Mouse (Mus musculus) spleen, adult 12 weeks (tissue): ENCODE data around the gene Cacnb1.
A peak's percentile ranks its signal among the peaks of the same experiment; 100 is the strongest.

Source experiments
- DNase-seq: peaks from one replicate; pipeline ENCODE4 v3.0.0; 2022; ENCODE audit warnings: low spot score

The Cacnb1 gene

GRCm38 (mm10) chr11:98022555-98023371, at the start of gene Cacnb1:
TSS of gene Cacnb1 (minus strand) at chr11:98023034.
- no peak for DNase-seq

DNA sequence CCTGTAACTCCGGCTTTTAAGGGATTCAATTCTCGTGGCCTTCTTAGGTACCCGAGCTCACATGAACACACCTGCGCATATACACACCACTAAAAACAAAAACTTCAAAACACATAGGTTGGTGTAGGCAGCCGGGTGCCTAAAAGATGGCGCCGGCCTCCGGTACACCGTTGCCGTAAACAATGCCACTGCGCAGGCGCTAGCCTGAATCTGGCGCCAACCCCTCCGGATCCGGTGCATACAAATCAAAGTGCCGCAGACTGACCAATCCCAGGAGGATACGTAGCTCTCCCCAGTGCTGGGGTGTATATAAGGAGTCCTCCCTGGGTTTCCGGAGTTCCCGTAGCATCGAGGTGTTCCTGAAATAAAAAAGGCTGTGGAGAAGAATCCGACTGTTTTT, 44.4 kb upstream of the Cacnb1 start:
- DNase-seq = no peak

- no peak for DNase-seq
Measured at GRCm38 (mm10) chr11:98066201-98066600, 43.4 kb upstream of the Cacnb1 start.

DNA sequence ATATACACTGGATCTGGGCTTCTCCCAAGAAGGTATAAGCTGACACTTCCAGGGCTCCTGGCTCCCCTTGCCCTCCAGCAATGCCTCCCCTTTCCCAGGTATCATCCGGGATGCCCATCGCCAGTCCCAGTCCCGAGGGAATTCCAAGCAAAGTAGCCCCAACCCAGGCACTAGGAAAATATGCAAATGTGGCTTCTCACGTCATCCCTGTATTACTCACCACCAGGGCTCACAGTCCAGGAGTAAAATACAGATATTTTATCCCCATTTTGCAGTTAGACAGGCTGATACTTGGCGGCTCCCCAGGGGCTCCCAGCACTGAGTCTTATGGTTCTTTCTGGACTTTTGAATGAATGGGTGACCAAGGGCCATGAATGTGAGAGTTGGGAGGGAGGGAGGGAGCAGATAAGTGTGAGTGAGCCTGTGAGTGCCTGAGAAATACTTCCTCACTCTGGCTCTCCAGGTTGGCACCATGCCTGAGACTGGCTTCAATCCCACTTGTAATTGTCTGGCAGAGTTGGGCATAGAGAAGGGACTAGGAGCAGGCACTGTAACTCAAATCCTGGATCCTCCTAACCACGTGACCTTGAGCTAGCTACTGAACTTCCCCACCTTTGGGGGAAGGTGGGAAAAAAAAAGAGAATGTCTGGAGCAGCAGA, 39.2 kb upstream of the Cacnb1 start:
- no peak for DNase-seq

GRCm38 (mm10) chr11:98061441-98061840, 38.6 kb upstream of the Cacnb1 start:
- DNase-seq = no peak

- no peak for DNase-seq
Measured at GRCm38 (mm10) chr11:98060104-98060692, 37.4 kb upstream of the Cacnb1 start.

DNA sequence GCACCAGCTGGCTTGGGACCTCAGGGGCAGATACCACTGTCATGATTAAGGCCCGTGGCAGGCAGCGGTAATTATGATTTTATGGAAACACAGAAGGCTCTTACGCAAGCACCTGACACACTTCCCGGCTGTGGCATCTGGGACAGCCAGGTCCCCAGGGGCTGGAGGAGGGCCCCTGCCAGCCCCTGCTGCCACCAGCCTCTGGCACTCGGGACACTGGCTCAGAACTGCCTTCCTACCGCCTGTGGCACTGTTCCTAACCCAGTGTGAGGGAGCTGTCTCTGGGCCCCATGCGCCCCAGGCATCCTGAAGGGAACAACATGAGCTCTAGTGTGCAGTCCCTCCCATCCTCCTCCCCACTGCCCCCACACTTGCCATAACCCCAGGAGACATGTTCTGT, 36.8 kb upstream of the Cacnb1 start:
- no peak for DNase-seq

GRCm38 (mm10) chr11:98057998-98058397, 35.2 kb upstream of the Cacnb1 start:
- DNase-seq = no peak

DNA sequence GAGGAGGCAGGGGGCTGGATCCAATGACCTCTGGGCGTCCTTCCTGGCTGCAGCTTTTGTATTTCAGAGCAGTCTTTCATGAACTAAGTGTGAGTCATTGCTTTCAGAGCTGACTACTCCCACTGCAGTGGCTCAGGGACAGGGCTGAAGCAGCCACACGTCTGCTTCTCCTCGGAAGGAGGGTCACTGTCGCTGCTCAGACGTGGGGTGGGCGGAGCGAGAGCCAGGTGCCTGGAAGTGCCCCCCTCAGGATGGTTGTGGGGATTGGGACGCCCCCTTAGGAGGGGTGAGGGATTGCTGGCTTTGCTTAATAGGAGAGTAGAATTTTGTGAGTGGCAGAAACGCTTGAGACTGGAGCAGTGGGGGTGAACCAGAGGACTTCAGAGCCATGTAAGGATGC, 34.6 kb upstream of the Cacnb1 start:
- DNase-seq = no peak

DNA sequence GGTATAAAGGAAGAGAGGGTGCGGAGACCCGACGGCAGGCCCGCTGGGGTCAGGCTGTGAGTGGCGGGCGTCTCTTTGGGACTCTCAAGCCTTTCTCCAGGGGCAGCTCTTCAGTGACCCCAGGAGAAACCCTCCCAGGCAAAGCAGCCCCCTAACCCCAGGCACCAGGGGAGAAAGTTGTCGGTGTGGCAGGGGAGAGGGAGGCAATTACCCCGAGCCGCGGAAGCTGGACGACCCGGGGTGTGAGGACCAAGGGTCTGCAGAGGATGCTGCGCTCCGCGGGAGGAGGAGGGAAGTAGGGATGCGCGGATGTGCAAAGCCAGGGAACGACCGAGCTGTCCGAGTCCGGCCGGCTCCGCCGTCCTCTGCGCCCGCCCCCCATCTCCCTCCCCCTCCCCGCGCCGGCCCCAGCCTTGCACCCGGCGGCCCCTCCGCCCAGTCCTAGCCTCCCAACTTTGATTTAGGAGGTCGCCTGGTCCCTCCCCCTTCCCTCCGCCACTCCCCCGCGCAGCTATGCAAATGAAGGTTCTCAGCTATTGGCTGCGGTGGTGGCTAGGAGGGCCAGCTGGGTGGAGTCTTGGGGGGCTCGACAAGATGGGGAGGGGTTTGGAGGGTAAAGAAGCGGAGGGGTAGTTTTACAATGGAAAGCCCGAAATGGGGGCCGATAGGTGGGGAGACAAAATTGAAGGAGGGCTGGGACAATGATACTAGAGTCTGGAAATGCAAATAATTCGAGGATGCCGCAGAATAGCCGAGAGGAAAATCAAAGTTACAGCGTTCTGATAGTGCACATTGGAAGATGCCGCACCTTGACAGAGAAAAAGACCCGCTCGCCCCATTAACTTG, 30.4 kb upstream of the Cacnb1 start, which contains the start of gene Stac2:
Gene Stac2 (minus strand): TSS at position 474 of the 846 bp plus-strand sequence.
- no peak for DNase-seq

DNA sequence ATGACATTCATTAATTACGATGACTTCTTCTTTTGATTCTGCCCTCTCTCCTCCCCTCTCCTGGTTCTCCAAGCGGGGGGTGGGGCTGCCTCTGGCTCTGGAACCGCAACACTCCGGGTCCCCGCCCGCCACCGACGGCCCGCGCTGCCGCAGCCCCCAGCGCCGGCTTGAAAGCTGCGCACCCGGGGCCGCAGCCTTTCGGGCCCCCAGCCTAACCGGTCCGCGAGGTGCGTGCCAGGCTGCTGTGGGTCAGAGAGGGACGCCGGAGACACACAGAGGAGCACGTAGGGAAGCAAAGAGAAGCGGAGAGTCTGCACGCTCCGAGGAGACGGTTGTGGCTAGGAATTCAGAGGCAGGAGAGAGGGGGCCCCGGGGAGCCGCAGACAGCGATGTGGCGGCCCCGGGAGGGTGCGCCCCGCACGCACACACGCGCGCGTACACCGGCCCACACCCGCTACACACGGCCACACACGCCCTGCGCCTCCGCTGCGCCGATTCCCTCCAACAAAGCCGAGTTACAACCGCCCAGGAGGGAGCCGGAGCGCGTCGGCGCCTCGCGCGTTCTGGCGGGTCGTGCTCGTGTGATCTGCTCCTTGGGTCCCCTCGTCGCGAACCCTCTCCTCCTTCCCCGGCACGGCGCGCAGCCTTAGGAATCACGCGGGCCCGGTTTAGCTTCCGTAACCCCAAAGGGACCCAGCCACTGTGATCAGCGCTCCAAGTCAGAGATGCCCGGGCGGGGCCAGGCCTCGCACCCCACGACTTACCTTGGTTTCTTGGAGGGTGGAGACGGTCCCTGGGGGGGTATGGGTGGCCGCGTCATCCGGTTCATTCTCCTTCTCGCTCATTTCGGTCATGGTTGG, 29.5 kb upstream of the Cacnb1 start:
- peak; percentile 41 for DNase-seq

- DNase-seq = no peak
Measured at GRCm38 (mm10) chr11:98051611-98052128, 28.8 kb upstream of the Cacnb1 start.

DNA sequence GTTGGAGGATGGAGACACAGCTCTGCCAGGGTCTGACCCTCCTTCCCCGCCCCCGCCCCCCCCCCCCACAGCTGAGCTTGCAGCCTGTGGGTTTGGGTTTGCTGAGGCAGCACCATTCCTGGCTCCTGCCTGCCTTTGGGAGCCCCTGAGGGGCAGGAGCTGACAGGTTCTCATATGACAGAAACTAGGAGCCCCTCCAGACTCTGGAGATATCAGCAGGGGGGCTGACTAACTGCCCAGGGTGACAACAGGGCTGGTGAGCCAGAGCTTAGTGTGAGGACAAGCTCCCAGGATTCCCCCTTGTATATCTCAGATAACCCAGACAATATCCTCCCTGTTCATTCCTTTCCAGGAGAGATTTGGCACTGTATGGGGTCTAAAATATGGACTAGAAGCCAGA, 28.1 kb upstream of the Cacnb1 start:
- DNase-seq = no peak

- no peak for DNase-seq
Measured at GRCm38 (mm10) chr11:98050520-98050815, 27.6 kb upstream of the Cacnb1 start.

- no peak for DNase-seq
Measured at GRCm38 (mm10) chr11:98049672-98050519, 27.1 kb upstream of the Cacnb1 start.

DNA sequence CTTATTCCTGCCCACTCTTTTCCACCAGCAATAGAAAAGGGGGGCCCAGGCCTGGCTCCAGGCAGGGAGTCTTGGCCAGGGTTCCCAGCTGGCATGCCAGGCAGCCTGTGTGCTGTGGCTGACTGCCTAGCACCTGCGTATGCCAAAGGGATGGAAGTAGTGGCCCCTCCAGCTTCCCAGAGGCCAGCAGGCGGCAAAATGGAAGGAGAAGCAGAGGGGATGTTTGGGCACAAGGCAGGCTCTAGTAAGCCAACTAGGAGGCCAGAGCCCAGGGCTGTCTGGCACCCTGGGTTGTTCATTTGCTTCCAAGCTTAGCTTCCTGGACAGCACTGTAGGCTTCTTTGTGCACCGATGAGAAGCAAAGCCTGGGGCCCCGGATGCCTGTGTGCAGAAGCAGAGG, 24.9 kb upstream of the Cacnb1 start:
- no peak for DNase-seq

DNA sequence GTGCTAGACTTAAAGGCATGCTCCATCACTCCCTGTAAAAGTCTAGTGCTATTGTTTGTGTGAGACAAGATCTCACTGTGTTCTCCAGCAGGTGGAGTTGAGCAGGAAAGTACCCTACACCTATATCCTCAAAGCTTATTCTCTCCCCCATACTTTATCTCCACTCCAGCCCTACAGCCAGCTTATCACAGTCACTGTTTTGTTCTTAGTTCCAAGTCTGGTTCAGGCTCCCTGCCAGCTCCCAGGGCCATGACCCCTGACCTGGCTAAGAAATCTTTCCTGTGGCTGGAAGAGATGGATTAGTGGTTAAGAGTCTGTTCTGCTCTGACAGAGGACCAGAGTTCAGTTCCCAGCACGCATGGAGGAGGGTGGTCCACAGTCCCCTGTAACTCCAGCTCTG, 23.6 kb upstream of the Cacnb1 start:
- DNase-seq = no peak

DNA sequence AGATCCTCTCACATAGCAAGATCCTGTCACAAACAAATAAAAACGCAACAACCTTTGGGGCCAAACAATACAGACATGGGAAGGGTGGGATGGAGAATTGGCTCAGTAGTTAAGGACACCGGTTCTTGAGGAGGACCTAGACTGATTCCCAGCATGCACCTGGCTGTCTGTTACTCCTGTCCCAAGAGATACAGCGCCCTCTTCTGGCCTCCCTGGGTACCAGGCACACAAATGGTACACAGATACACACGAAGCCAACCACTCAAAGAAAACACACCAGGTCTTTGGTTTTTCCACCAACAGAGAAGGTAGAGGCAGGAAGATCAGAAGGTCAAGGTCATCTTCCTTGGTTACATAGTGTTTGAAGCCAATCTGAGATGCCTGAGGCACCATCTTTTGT, 22.8 kb upstream of the Cacnb1 start:
- no peak for DNase-seq

GRCm38 (mm10) chr11:98044074-98044473, 21.2 kb upstream of the Cacnb1 start:
- no peak for DNase-seq

DNA sequence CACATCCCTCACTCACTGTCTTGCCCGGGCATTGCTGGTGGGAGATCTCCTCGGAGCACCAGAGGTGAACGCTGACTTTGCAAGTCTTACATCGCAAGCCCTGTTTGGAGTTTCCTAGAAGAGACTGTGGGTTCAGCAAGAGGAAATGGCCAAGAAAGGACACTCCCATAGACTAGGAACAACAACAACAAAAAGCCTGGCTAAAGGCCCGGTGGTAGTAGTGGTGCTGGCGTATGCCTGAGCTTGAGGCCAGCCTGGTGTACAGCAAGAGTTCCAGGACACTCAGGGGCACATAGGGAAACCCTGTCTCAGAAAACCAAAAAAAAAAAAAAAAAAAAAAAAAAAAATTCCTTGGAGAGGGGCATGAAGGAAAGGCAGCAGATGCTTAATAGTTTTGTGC, 19.9 kb upstream of the Cacnb1 start:
- DNase-seq = no peak
